Mouse (Mus musculus): ENCODE measurements at regions not wholly inside any gene's neighbourhood (a gene's known extent, or its start where the extent isn't known, plus 50 kb on each side); places are given as distances from the start of the nearest gene placed in this dataset.

- ATAC-seq (replicated peaks in 1 of 2; ENCODE audit: insufficient read depth in 1 of 2, low FRiP score in 2 of 2, low TSS enrichment in 1 of 2, low read depth in 1 of 2, poor library complexity in 2 of 2, severe bottlenecking in 2 of 2) = no peak
These were observed 53.1 kb upstream of the Lbx1 start for GRCm38 (mm10) chr19:45288722-45289121.

DNA sequence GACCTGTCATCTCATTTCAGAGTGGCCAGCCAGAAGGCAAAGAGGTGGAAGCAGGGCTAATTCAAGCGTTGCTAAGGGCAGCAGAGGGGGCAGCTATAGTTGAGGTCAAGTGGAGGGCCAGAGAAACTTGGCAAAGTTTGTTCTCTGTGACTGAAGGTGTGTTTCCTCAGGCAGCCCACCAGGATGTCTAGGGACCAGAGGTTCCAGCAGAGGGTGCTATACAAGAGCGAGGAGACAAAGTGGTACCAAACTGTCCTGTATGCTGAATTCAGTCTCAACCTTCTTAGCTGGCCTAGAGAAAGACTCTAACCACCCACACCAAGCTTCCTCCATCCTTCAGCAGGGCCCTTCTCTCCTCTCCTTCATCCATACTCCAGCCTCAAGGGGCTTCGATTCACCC lies 62.2 kb upstream of the Lbx1 start:
- no peak for ATAC-seq (replicated peaks in 1 of 2; ENCODE audit: insufficient read depth in 1 of 2, low FRiP score in 2 of 2, low TSS enrichment in 1 of 2, low read depth in 1 of 2, poor library complexity in 2 of 2, severe bottlenecking in 2 of 2)

DNA sequence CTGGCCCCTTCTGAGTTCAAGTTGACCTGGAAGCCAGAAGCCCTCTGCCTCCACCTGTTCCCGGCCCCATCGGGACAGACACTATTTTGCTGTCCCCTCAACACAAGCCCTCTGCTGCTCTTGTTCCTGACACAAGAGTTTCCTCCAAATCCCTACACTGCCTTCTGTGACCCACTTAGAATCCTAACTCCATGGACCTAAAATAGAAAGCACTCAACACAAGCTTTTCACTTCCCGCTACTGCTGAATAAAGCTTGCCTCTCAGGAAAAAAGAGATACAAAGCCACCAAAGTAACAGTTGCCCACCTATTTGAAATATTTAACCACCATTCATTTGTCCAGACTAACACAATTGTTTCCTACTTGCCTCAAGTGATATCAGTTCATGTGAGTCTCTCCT lies 63.7 kb upstream of the Lbx1 start:
- ATAC-seq (replicated peaks in 1 of 2; ENCODE audit: insufficient read depth in 1 of 2, low FRiP score in 2 of 2, low TSS enrichment in 1 of 2, low read depth in 1 of 2, poor library complexity in 2 of 2, severe bottlenecking in 2 of 2) = no peak

GRCm38 (mm10) chr19:45299768-45300167 lies 63.8 kb upstream of the Btrc start:
- ATAC-seq (replicated peaks in 1 of 2; ENCODE audit: insufficient read depth in 1 of 2, low FRiP score in 2 of 2, low TSS enrichment in 1 of 2, low read depth in 1 of 2, poor library complexity in 2 of 2, severe bottlenecking in 2 of 2) = no peak

- peak; percentile 37 to 81; a peak in 3 of 4 replicates for ATAC-seq (replicated peaks in 1 of 2; ENCODE audit: insufficient read depth in 1 of 2, low FRiP score in 2 of 2, low TSS enrichment in 1 of 2, low read depth in 1 of 2, poor library complexity in 2 of 2, severe bottlenecking in 2 of 2)
These were observed 62.7 kb upstream of the Btrc start for GRCm38 (mm10) chr19:45300691-45301431.

DNA sequence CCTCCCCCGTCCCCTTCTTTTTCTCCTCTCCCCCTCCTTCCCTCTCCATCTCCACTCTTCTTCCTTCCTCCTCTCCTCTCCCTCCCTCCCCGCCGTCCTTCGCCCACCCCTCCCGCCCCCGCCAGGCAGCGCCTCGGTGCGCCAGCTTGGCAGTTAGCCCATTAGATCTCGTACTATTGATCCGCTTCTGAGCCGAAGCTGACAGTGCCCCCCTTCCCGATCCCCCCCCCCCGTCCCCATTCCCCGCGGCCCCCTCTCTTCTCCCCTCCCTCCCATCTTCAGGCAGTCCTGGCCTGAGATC lies 62.2 kb upstream of the Btrc start:
- ATAC-seq (replicated peaks in 1 of 2; ENCODE audit: insufficient read depth in 1 of 2, low FRiP score in 2 of 2, low TSS enrichment in 1 of 2, low read depth in 1 of 2, poor library complexity in 2 of 2, severe bottlenecking in 2 of 2) = no peak

GRCm38 (mm10) chr19:45301733-45302547 lies 61.6 kb upstream of the Btrc start:
- 0 out of 4 replicates have a peak, but pooled peaks of 1 of the 2 experiments have one; percentile 29 for ATAC-seq (replicated peaks in 1 of 2; ENCODE audit: insufficient read depth in 1 of 2, low FRiP score in 2 of 2, low TSS enrichment in 1 of 2, low read depth in 1 of 2, poor library complexity in 2 of 2, severe bottlenecking in 2 of 2)

DNA sequence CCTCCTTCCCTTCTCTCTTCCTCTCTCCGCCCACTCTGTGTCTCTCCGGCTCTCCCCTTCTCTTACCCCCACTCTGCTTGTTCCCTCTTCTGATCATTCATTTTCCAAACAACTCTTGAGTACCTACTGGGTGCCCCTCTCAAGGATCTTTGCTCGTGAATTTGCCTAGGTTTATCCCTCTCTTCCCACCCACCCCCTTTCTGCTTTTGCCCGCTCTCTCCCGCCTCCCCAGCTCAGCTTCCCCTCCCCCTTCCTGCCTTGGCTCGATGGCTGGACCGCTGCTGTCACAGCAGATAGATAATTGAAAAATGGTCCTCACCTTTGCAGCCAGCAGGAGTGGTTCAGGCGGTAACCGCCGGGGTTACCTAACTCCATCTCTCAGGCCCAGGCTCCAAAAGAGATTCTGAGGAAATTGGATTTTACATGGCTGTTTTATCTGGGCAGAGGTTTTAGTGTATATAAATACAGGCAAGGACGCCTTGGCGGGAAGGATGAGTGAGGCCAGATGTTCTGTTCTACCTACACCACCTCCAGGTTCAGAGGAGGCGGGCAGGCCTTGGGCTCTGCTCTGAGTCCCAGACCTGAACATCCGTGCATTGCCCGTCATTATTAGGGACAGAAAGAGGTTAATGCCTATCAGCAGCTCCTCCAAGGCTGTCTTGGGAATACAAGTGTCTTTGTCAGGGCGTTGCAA lies 60.8 kb upstream of the Btrc start:
- no peak for ATAC-seq (replicated peaks in 1 of 2; ENCODE audit: insufficient read depth in 1 of 2, low FRiP score in 2 of 2, low TSS enrichment in 1 of 2, low read depth in 1 of 2, poor library complexity in 2 of 2, severe bottlenecking in 2 of 2)

DNA sequence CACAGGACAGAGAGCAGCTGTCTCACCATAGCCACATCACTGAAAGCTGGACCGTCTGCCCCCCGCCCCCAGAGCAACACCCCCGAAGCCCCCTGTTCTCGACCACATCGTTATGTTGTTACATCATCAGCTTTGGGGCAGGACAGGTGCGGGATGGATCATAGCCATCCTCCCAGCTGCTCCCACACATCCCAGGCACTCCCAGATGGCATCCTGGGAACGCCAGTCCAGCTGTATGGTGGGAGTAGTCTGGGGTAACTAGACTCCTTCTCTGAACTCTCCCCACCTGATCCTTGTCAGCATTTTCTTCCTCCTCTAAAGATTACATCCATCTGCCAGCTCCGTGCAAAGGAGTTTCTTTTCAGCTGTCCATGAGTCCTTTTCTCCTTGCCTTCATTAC lies 59.0 kb upstream of the Btrc start:
- ATAC-seq (replicated peaks in 1 of 2; ENCODE audit: insufficient read depth in 1 of 2, low FRiP score in 2 of 2, low TSS enrichment in 1 of 2, low read depth in 1 of 2, poor library complexity in 2 of 2, severe bottlenecking in 2 of 2) = no peak

- ATAC-seq (replicated peaks in 1 of 2; ENCODE audit: insufficient read depth in 1 of 2, low FRiP score in 2 of 2, low TSS enrichment in 1 of 2, low read depth in 1 of 2, poor library complexity in 2 of 2, severe bottlenecking in 2 of 2) = peak; percentile 63 to 69
These were observed 55.9 kb upstream of the Btrc start for GRCm38 (mm10) chr19:45307299-45308275.

DNA sequence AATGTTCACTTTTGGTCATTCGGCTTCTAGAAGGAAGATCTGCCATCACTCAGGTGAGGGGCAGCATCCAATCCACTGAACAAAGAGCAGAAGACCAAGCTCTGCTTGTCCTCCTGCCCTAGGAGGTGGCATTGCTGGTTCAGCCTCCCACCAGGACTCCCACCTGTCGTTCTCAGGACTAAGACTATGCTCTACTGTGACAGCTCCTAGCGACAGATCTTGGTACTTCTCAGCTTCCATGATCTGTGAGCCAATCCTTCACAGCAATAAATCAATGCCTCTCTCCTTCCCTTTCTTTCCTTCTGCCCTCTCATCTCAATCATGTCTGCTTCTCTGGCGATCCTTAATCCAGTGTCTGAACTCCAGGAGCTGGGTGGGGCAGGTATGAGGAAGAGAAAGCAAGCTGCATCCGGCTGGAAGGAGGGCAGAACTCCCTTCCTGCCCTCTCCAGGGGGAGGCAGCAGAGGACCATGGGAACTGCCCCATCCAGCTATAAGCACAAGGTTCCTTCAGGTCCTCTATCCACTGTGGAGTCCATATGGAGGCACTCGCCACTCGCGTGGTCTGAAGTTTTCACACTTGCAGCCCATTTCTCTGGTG lies 54.8 kb upstream of the Btrc start:
- ATAC-seq (replicated peaks in 1 of 2; ENCODE audit: insufficient read depth in 1 of 2, low FRiP score in 2 of 2, low TSS enrichment in 1 of 2, low read depth in 1 of 2, poor library complexity in 2 of 2, severe bottlenecking in 2 of 2) = no peak

GRCm38 (mm10) chr19:45310291-45310881 lies 53.1 kb upstream of the Btrc start:
- no peak for ATAC-seq (replicated peaks in 1 of 2; ENCODE audit: insufficient read depth in 1 of 2, low FRiP score in 2 of 2, low TSS enrichment in 1 of 2, low read depth in 1 of 2, poor library complexity in 2 of 2, severe bottlenecking in 2 of 2)

GRCm38 (mm10) chr19:45310944-45311603 lies 52.5 kb upstream of the Btrc start:
- ATAC-seq (replicated peaks in 1 of 2; ENCODE audit: insufficient read depth in 1 of 2, low FRiP score in 2 of 2, low TSS enrichment in 1 of 2, low read depth in 1 of 2, poor library complexity in 2 of 2, severe bottlenecking in 2 of 2) = peak; percentile 68 to 85; a peak in 3 of 4 replicates

- no peak for ATAC-seq (replicated peaks in 1 of 2; ENCODE audit: insufficient read depth in 1 of 2, low FRiP score in 2 of 2, low TSS enrichment in 1 of 2, low read depth in 1 of 2, poor library complexity in 2 of 2, severe bottlenecking in 2 of 2)
These were observed 51.5 kb upstream of the Btrc start for GRCm38 (mm10) chr19:45311831-45312537.

GRCm38 (mm10) chr19:45312713-45313365 lies 50.7 kb upstream of the Btrc start:
- ATAC-seq (replicated peaks in 1 of 2; ENCODE audit: insufficient read depth in 1 of 2, low FRiP score in 2 of 2, low TSS enrichment in 1 of 2, low read depth in 1 of 2, poor library complexity in 2 of 2, severe bottlenecking in 2 of 2) = no peak
